Mouse (Mus musculus) cerebellum, adult 8-10 months (tissue): ENCODE results near the gene Efcab14.
A peak's percentile ranks its signal among the peaks of the same experiment; 100 is the strongest.

Experiments
- DNase-seq: peaks from one replicate; pipeline ENCODE4 v3.0.0; 2022

Efcab14 gene

GRCm38 (mm10) chr4:115737551-115738041 lies at the start of gene Efcab14:
Gene Efcab14 (plus strand): TSS chr4:115737744.
- peak; percentile 97 for DNase-seq

- DNase-seq: no peak
Measured at GRCm38 (mm10) chr4:115701468-115701867, 36.1 kb upstream of the Efcab14 start.

- DNase-seq: no peak
Measured at GRCm38 (mm10) chr4:115703927-115704505, 33.5 kb upstream of the Efcab14 start.

- no peak for DNase-seq
Measured at GRCm38 (mm10) chr4:115708974-115709593, 28.5 kb upstream of the Efcab14 start.

GRCm38 (mm10) chr4:115709792-115710418 lies 27.6 kb upstream of the Efcab14 start:
- peak; percentile 33 for DNase-seq

- DNase-seq: no peak
Measured at GRCm38 (mm10) chr4:115728721-115729120, 8.8 kb upstream of the Efcab14 start.

GRCm38 (mm10) chr4:115731588-115732222 lies 5.8 kb upstream of the Efcab14 start:
- peak; percentile 73 for DNase-seq

- no peak for DNase-seq
Measured at GRCm38 (mm10) chr4:115732223-115732818, 5.2 kb upstream of the Efcab14 start.

GRCm38 (mm10) chr4:115733746-115734145 lies 3.8 kb upstream of the Efcab14 start:
- no peak for DNase-seq

GRCm38 (mm10) chr4:115734867-115735266 lies 2.7 kb upstream of the Efcab14 start:
- no peak for DNase-seq

GRCm38 (mm10) chr4:115738481-115738985 lies 989 bp downstream of the Efcab14 start:
- no peak for DNase-seq

GRCm38 (mm10) chr4:115742658-115743057 lies 5.1 kb downstream of the Efcab14 start:
- no peak for DNase-seq

GRCm38 (mm10) chr4:115743096-115743495 lies 5.6 kb downstream of the Efcab14 start:
- DNase-seq: no peak

GRCm38 (mm10) chr4:115748181-115748580 lies 10.6 kb downstream of the Efcab14 start:
- no peak for DNase-seq

GRCm38 (mm10) chr4:115749336-115749735 lies 11.8 kb downstream of the Efcab14 start:
- DNase-seq: no peak

- DNase-seq: no peak
Measured at GRCm38 (mm10) chr4:115754101-115754500, 16.6 kb downstream of the Efcab14 start.

GRCm38 (mm10) chr4:115754851-115755250 lies 17.3 kb downstream of the Efcab14 start:
- no peak for DNase-seq

GRCm38 (mm10) chr4:115761206-115761605 lies 23.7 kb downstream of the Efcab14 start:
- no peak for DNase-seq

GRCm38 (mm10) chr4:115764581-115764980 lies 27.0 kb downstream of the Efcab14 start:
- DNase-seq: no peak

GRCm38 (mm10) chr4:115767647-115768467 lies 30.3 kb downstream of the Efcab14 start:
- no peak for DNase-seq

GRCm38 (mm10) chr4:115775056-115775455 lies 37.5 kb downstream of the Efcab14 start:
- DNase-seq: no peak

GRCm38 (mm10) chr4:115777627-115778026 lies 40.1 kb downstream of the Efcab14 start:
- DNase-seq: no peak
